Mouse (Mus musculus) liver, adult 2 months (tissue): ENCODE measurements around the gene Gm281.

Experiments used
- CTCF ChIP-seq: fragments of 200-500 bp; IDR thresholded peaks from 2 replicates; pipeline ENCODE4 v1.5.1; 2011; ENCODE audit warnings: low read depth, low read length, control low read depth
- POLR2A ChIP-seq: fragments of 200-500 bp; IDR thresholded peaks from 2 replicates; pipeline ENCODE4 v1.6.1; 2011; ENCODE audit warnings: low read length, control low read depth; ENCODE audit not compliant: insufficient read depth; ENCODE audit errors: extremely low read depth

DNA sequence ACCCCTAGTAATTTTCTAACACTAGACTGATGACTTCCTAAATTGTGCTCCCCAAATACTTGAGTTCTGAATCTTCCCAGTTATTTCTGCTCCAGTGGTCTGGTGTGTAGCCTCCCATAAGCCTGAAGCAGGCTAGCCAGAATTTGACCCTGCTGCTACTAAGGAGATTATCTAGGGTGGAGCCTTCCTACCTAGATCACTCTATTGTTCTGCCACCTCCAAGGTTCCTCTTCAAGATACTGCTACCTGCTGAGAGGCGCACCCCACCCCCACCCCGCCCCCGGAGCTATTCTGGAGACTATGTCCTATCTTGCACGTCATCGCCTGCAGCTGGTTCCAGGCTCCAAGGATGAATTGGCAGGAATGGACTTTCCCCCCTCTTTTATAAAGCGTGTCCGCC lies 7.1 kb downstream of the Gm281 start:
- TF ChIP-seq CTCF = no peak
- TF ChIP-seq POLR2A = no peak
